8 mouse cellular contexts compared by ENCODE assay signal in the genomic region with DNA sequence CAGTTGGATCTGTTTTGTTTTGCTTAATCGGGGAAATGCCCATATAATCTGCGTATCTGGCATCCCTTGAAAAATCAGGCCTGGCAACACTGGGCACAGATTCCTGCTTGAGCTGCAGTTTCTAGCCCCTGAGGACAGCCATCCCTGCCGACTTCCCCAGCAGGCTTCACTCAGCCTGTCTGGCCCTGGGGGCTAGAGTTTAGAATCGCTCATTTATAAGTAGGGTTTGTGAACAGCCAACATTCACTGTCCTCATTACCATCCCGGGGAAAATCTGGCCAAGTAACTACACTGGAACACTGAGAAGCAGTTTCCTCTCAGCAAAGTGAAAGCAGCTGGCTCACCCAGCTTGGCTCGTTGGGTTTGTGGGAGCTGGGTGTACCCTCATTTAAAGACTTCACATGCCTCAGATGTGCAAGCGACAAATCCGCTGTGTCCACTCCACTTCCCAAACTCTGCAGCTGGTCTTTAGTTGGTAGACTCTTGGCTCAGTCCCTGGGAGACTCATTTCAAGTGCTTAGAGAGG. TPM values are rescaled to one million over a fixed set of nuclear protein-coding genes. Genes with fewer than 3 reads are reported as not detected.
A peak's percentile ranks its signal among the peaks of the same experiment; 100 is the strongest.
DNase-seq lines count a peak whose midpoint lies in the region; ATAC-seq lines count a peak whose summit lies in the region.

No protein-coding gene starts in this region.

- no peaks in the 10 kb centered on the region for H3K27me3 ChIP-seq in hindbrain, embryonic 16.5 days (replicated peaks; ENCODE audit: control insufficient read depth, insufficient read depth, low read length)
- H3K27me3 ChIP-seq in midbrain, embryonic 10.5 days (ENCODE audit: low read depth, poor library complexity, severe bottlenecking), result no peaks in the 10 kb centered on the region

- no peaks in the 10 kb centered on the region for H3K36me3 ChIP-seq in hindbrain, embryonic 16.5 days (ENCODE audit: control insufficient read depth, insufficient read depth, low read length)
- H3K36me3 ChIP-seq in midbrain, embryonic 10.5 days, result no peaks in the 10 kb centered on the region

- no peak overlapping the region for H3K4me3 ChIP-seq in hindbrain, embryonic 16.5 days (ENCODE audit: low read length)
- no peak overlapping the region for H3K4me3 ChIP-seq in midbrain, embryonic 10.5 days

- peak; percentile 94 for ATAC-seq in hindbrain, embryonic 16.5 days

- 32% methylated on average over 8 of the region's 8 CpGs for WGBS in hindbrain, embryonic 16.5 days
- WGBS in midbrain, embryonic 10.5 days, result 65% methylated on average over 8 of the region's 8 CpGs

- peaks cover 8% of the 10 kb centered on the region for H3K4me1 ChIP-seq in hindbrain, embryonic 16.5 days (ENCODE audit: control insufficient read depth, insufficient read depth, low read depth, low read length)
- H3K4me1 ChIP-seq in midbrain, embryonic 10.5 days, result peaks cover 21% of the 10 kb centered on the region

- peak overlapping the region; percentile 72 for H3K27ac ChIP-seq in hindbrain, embryonic 16.5 days (ENCODE audit: low read depth, low read length)
- H3K27ac ChIP-seq in midbrain, embryonic 10.5 days (replicated peaks), result peak overlapping the region; percentile 71

- no peaks in the 10 kb centered on the region for H3K9me3 ChIP-seq in hindbrain, embryonic 16.5 days (ENCODE audit: control insufficient read depth, low read length)
- no peaks in the 10 kb centered on the region for H3K9me3 ChIP-seq in midbrain, embryonic 10.5 days (replicated peaks)

- H3K4me2 ChIP-seq in hindbrain, embryonic 16.5 days (ENCODE audit: low read length), result peak overlapping the region; percentile 36

- peak; percentile 30 for DNase-seq in MN1 (ENCODE audit: low spot score)
- peak; percentile 62 to 69 for DNase-seq in cerebellum, adult 18-20 months
- DNase-seq in frontal cortex, postnatal 25 days (ENCODE audit: low spot score in 2 of 2), result peak; percentile 15 to 26
- peak; percentile 28 to 44 for DNase-seq in left cerebral cortex, adult 18-20 months (ENCODE audit: low spot score in 2 of 2)
- DNase-seq in midbrain, embryonic 10.5 days (ENCODE audit: low spot score), result no peak
- peak; percentile 34 for DNase-seq in testis, postnatal 14 days (ENCODE audit: low spot score)
- no peak for DNase-seq in c-Kit-positive CD71-positive TER-119-positive erythroid progenitor cells, embryonic 14.5 days (ENCODE audit: low spot score)

- H3K9ac ChIP-seq in hindbrain, embryonic 16.5 days (ENCODE audit: low read depth, low read length), result no peak overlapping the region

RNA-seq across cellular contexts. Expression of gene Ssr3, which starts 49.2 kb away (rescaled TPM):
- 171 and 180 TPM in 2 replicates for polyA plus RNA-seq in hindbrain, embryonic 16.5 days (2015; fragmentation: Nextera tagmentation; extraction: Ambion mirVana)
- total RNA-seq in left cerebral cortex, adult 18-20 months (2021), result 10 to 100 TPM; 90.2 to 91.3 TPM
- polyA plus RNA-seq in midbrain, embryonic 10.5 days (2016; fragmentation: Nextera tagmentation; extraction: Ambion mirVana), result 232 and 245 TPM in 2 replicates

Comparison
In these comparisons a context has a peak if more than half of its experiments do, and no peak if none do; other contexts are left out.
1. DNase-seq: peak in MN1 (single experiment), cerebellum, adult 18-20 months (2 of 2), frontal cortex, postnatal 25 days (2 of 2), left cerebral cortex, adult 18-20 months (2 of 2) and testis, postnatal 14 days (single experiment); none in midbrain, embryonic 10.5 days (single experiment) and c-Kit-positive CD71-positive TER-119-positive erythroid progenitor cells, embryonic 14.5 days (single experiment).